Mouse (Mus musculus) kidney, adult 2 months (tissue): Measurements from ENCODE around the gene Rps6ka4.

Experiments
- CTCF ChIP-seq: fragments of 200-500 bp; conservative IDR thresholded peaks from 2 replicates; pipeline ENCODE4 v1.5.1; 2011; ENCODE audit warnings: low read depth, mild to moderate bottlenecking, control low read depth, low read length, moderate library complexity, mixed read lengths; ENCODE audit not compliant: insufficient read depth, insufficient read length
- POLR2A ChIP-seq: fragments of 200-500 bp; IDR thresholded peaks from one replicate; pipeline ENCODE4 v1.6.1; 2011; ENCODE audit warnings: low read depth, low read length, control low read depth

- no peak for TF ChIP-seq CTCF
- TF ChIP-seq POLR2A, result no peak
Observed at GRCm38 (mm10) chr19:6854658-6855057, 14.2 kb upstream of the Rps6ka4 start.
